Mouse (Mus musculus) neural tube, embryonic 10.5 days (tissue): Measurements from ENCODE around the gene Ms4a3.

ENCODE experiments used
- DNase-seq: peaks from one replicate; pipeline ENCODE4 v3.0.0-alpha.2; 2017; ENCODE audit warnings: low spot score; ENCODE audit errors: extremely low spot score

Gene Ms4a3

GRCm38 (mm10) chr19:11589891-11590449 lies 50.7 kb downstream of the Ms4a3 start:
- no peak for DNase-seq

GRCm38 (mm10) chr19:11589205-11589604 lies 51.4 kb downstream of the Ms4a3 start:
- no peak for DNase-seq
